Mouse (Mus musculus) erythroblast, embryonic 14.5 days (primary cell): ENCODE measurements around the gene Cog4.
"Not testable (repeated sequence)": the region's sequence is repeated elsewhere in the genome, so short reads cannot be mapped to it uniquely, and the experiment has no call there.

Source experiments
- GATA1 ChIP-seq: IDR thresholded peaks from 2 replicates; pipeline ENCODE4 v1.6.1; 2012; ENCODE audit warnings: low read length, inconsistent platforms, mixed read lengths
- TAL1 ChIP-seq: IDR thresholded peaks from 3 replicates; pipeline ENCODE4 v1.6.1; 2012; ENCODE audit warnings: low read length, inconsistent platforms, mixed read lengths

- not testable (repeated sequence) for TF ChIP-seq GATA1, TAL1
Measured at GRCm38 (mm10) chr8:110856073-110856472, 9.7 kb downstream of the Cog4 start.
